Mouse (Mus musculus) heart, embryonic 11.5 days (tissue): ENCODE measurements at regions not wholly inside any gene's neighbourhood (a gene's known extent, or its start where the extent isn't known, plus 50 kb on each side); places are given as distances from the start of the nearest gene placed in this dataset.

Source experiments
- ATAC-seq: fragments of 200-750 bp; cut with Nextera tagmentation; replicated peaks from 2 replicates; pipeline ENCODE4 v1.8.0; 2017; ENCODE audit warnings: moderate library complexity; ENCODE audit not compliant: insufficient number of reproducible peaks, low FRiP score, low TSS enrichment
- H3K27ac ChIP-seq: fragments of 300-500 bp; sonication (generic); 2 replicates; pipeline ENCODE4 v1.5.1; 2014; ENCODE audit warnings: mild to moderate bottlenecking, low read depth, low read length
- H3K27me3 ChIP-seq: fragments of 300-500 bp; sonication (generic); 2 replicates; pipeline ENCODE4 v1.6.1; 2014; ENCODE audit warnings: mild to moderate bottlenecking, low read length, mixed read lengths; ENCODE audit not compliant: control insufficient read depth, insufficient read depth
- H3K36me3 ChIP-seq: fragments of 300-500 bp; sonication (generic); 2 replicates; pipeline ENCODE4 v1.6.1; 2014; ENCODE audit warnings: mild to moderate bottlenecking, low read length, moderate library complexity, mixed read lengths; ENCODE audit not compliant: control insufficient read depth, insufficient read depth
- H3K4me1 ChIP-seq: fragments of 300-500 bp; sonication (generic); 2 replicates; pipeline ENCODE4 v1.6.1; 2014; ENCODE audit warnings: low read length; ENCODE audit not compliant: control insufficient read depth, insufficient read depth
- H3K4me2 ChIP-seq: fragments of 300-500 bp; sonication (generic); 2 replicates; pipeline ENCODE4 v1.6.1; 2014; ENCODE audit warnings: mild to moderate bottlenecking, moderate library complexity
- H3K4me3 ChIP-seq: fragments of 300-500 bp; sonication (generic); 2 replicates; pipeline ENCODE4 v1.5.1; 2014; ENCODE audit warnings: low read depth, low read length
- H3K9ac ChIP-seq: fragments of 300-500 bp; sonication (generic); 2 replicates; pipeline ENCODE4 v1.6.1; 2014; ENCODE audit warnings: mild to moderate bottlenecking, low read depth, low read length, moderate library complexity
- H3K9me3 ChIP-seq: fragments of 300-500 bp; sonication (generic); replicated peaks from 2 replicates; pipeline ENCODE4 v1.6.1; 2016; ENCODE audit warnings: low read length; ENCODE audit not compliant: control insufficient read depth
- WGBS: fragments of 180-500 bp; shearing (Covaris S2); extraction: QIAGEN DNeasy Blood & Tissue Kit; methylation state at CpG from one replicate; pipeline ENCODE4 v1.1.7; 2014; ENCODE audit not compliant: insufficient replicate concordance; 5-methylcytosine and 5-hydroxymethylcytosine counted together

DNA sequence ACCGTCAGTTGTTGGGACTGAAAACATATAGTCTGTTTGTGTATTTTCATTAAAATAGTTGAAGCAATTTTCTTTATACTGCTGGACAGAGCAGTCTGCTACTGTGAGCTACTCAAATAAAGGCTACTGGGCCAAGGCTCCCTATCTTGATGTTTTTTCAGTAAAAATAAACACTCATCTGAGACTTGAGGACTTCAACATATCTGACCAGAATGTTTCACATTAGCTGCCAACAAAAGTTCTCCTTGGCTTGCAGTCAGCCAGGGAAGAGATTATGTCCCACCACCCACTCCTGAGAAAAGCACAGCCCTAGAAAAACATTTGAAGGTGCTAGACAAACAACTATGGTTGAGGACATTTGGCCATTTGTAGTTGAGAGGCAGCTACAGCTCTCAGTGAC is 950.9 kb downstream of the 5730522E02Rik start:
- Histone ChIP-seq H3K36me3 (no peaks in the 10 kb centered on the region), H3K4me2 (no peak overlapping the region), H3K27ac (no peak overlapping the region), H3K27me3 (no peaks in the 10 kb centered on the region), H3K9me3 (no peaks in the 10 kb centered on the region), H3K4me3 (no peak overlapping the region), H3K4me1 (no peaks in the 10 kb centered on the region), H3K9ac (no peak overlapping the region)
- 67% methylated on average over 1 of the region's 1 CpGs for WGBS
- no peak for ATAC-seq

DNA sequence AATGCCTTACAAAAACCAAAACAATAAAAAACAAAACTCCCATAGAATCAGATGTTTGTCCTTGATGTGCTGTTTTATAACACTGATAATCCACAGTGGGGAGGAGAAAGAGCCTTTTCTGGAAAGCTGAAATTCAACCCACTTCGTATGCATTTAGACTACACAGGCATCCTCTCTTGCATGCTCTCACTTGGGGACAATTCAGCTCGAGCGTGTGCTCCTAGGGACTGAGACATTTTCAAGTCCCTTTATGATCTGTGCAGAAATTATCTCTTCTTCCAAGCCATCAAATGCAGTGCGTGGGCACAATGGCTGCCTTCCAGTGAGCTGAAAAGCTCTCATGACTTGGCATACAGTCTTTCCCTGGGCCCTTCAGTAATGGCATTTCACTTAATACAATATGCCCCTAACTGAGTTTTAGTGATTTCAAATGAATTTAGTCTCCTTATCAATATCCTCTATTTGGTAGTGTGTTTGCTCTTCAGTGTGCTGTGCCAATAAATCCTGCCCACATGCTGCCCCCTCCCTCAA is 977.1 kb downstream of the 5730522E02Rik start:
- Histone ChIP-seq H3K9ac (no peak overlapping the region), H3K36me3 (no peaks in the 10 kb centered on the region), H3K4me1 (no peaks in the 10 kb centered on the region), H3K27me3 (no peaks in the 10 kb centered on the region), H3K9me3 (no peaks in the 10 kb centered on the region), H3K4me2 (no peak overlapping the region), H3K27ac (no peak overlapping the region), H3K4me3 (no peak overlapping the region)
- no peak for ATAC-seq
- WGBS, result 74% methylated on average over 4 of the region's 4 CpGs
